Mouse (Mus musculus) MEL (cell line): Measurements from ENCODE around the gene Actg1. TPM values are rescaled to one million over a fixed set of nuclear protein-coding genes. Genes with fewer than 3 reads are reported as not detected.

Experiments
- DNase-seq: peaks from one replicate; pipeline ENCODE4 v3.0.0; 2011; ENCODE audit warnings: low read depth, low spot score
- H3K27ac ChIP-seq: 2 replicates; pipeline ENCODE4 v1.5.1; 2012; ENCODE audit warnings: low read depth, mild to moderate bottlenecking, control low read depth, low read length, moderate library complexity; ENCODE audit not compliant: control insufficient read depth
- H3K27me3 ChIP-seq, 2 experiments: fragments of 150-350 bp in 1 of 2; sonication (generic) in 1 of 2; 2 replicates each; pipeline ENCODE4 v1.6.1; 2012; ENCODE audit warnings: low read length in 2 of 2, mild to moderate bottlenecking in 2 of 2, improper control_type of control experiment in 1 of 2, moderate library complexity in 1 of 2; ENCODE audit not compliant: insufficient read depth in 2 of 2, control insufficient read depth in 1 of 2
- H3K36me3 ChIP-seq, 2 experiments: 2 replicates each; pipeline ENCODE4 v1.6.1; 2012 to 2014; ENCODE audit warnings: low read length in 2 of 2, improper control_type of control experiment in 1 of 2, inconsistent platforms in 1 of 2, mild to moderate bottlenecking in 1 of 2; ENCODE audit not compliant: insufficient read depth in 2 of 2, control insufficient read depth in 1 of 2
- H3K4me1 ChIP-seq, 2 experiments: fragments of 150-350 bp in 1 of 2; sonication (generic) in 1 of 2; 2 replicates each; pipeline ENCODE4 v1.6.1; 2012; ENCODE audit warnings: low read length in 2 of 2, improper control_type of control experiment in 1 of 2, mild to moderate bottlenecking in 1 of 2; ENCODE audit not compliant: insufficient read depth in 2 of 2, control insufficient read depth in 1 of 2
- H3K4me3 ChIP-seq, 2 experiments: fragments of 150-350 bp in 1 of 2; sonication (generic) in 1 of 2; 2 replicates each; pipeline ENCODE4 v1.5.1; 2012; ENCODE audit warnings: low read depth in 2 of 2, low read length in 2 of 2, mild to moderate bottlenecking in 2 of 2, moderate library complexity in 2 of 2, control low read depth in 1 of 2, improper control_type of control experiment in 1 of 2; ENCODE audit not compliant: control insufficient read depth in 1 of 2, insufficient read depth in 1 of 2
- H3K79me2 ChIP-seq: 2 replicates; pipeline ENCODE4 v1.6.1; 2012; ENCODE audit warnings: mild to moderate bottlenecking, low read length, moderate library complexity; ENCODE audit not compliant: control insufficient read depth, poor library complexity, insufficient read depth
- H3K9ac ChIP-seq: 2 replicates; pipeline ENCODE4 v1.6.1; 2012; ENCODE audit warnings: low read depth, mild to moderate bottlenecking, control low read depth, low read length, moderate library complexity; ENCODE audit not compliant: control insufficient read depth, poor library complexity, severe bottlenecking
- H3K9me3 ChIP-seq: fragments of 150-350 bp; sonication (generic); replicated peaks from 2 replicates; pipeline ENCODE4 v1.6.1; 2012; ENCODE audit warnings: mild to moderate bottlenecking, low read length, improper control_type of control experiment, moderate library complexity; ENCODE audit not compliant: insufficient read depth
- CHD2 ChIP-seq: IDR thresholded peaks from 2 replicates; pipeline ENCODE4 v1.6.1; 2011; ENCODE audit warnings: low read length, improper control_type of control experiment
- E2F4 ChIP-seq: IDR thresholded peaks from 2 replicates; pipeline ENCODE4 v1.6.1; 2011; ENCODE audit warnings: low read depth, low read length, improper control_type of control experiment, borderline replicate concordance
- ELF1 ChIP-seq: IDR thresholded peaks from 2 replicates; pipeline ENCODE4 v1.6.1; 2014; ENCODE audit warnings: low read depth, mild to moderate bottlenecking, inconsistent platforms, low read length, improper control_type of control experiment, moderate library complexity
- EP300 ChIP-seq, 2 experiments: IDR thresholded peaks; 2 replicates each; pipeline ENCODE4 v1.6.1; 2011; ENCODE audit warnings: improper control_type of control experiment in 2 of 2, low read length in 2 of 2, low read depth in 1 of 2, mild to moderate bottlenecking in 1 of 2
- ETS1 ChIP-seq: IDR thresholded peaks from 2 replicates; pipeline ENCODE4 v1.6.1; 2012; ENCODE audit warnings: low read depth, mild to moderate bottlenecking, inconsistent platforms, low read length, improper control_type of control experiment, moderate library complexity
- GABPA ChIP-seq: IDR thresholded peaks from 2 replicates; pipeline ENCODE4 v1.6.1; 2012; ENCODE audit warnings: low read depth, mild to moderate bottlenecking, inconsistent platforms, low read length, improper control_type of control experiment, moderate library complexity
- GATA1 ChIP-seq: IDR thresholded peaks from 2 replicates; pipeline ENCODE4 v1.6.1; 2011; ENCODE audit warnings: low read depth, low read length, improper control_type of control experiment
- HCFC1 ChIP-seq: IDR thresholded peaks from 2 replicates; pipeline ENCODE4 v1.6.1; 2012; ENCODE audit warnings: low read depth, mild to moderate bottlenecking, inconsistent platforms, low read length, improper control_type of control experiment, moderate library complexity
- MAFK ChIP-seq: IDR thresholded peaks from 2 replicates; pipeline ENCODE4 v1.6.1; 2011; ENCODE audit warnings: low read depth, mild to moderate bottlenecking, low read length, improper control_type of control experiment, borderline replicate concordance
- MAX ChIP-seq: IDR thresholded peaks from 2 replicates; pipeline ENCODE4 v1.6.1; 2011; ENCODE audit warnings: low read length, improper control_type of control experiment
- MAZ ChIP-seq: IDR thresholded peaks from 2 replicates; pipeline ENCODE4 v1.6.1; 2012; ENCODE audit warnings: low read depth, mild to moderate bottlenecking, inconsistent platforms, low read length, improper control_type of control experiment
- MEF2A ChIP-seq: IDR thresholded peaks from 2 replicates; pipeline ENCODE4 v1.6.1; 2014; ENCODE audit warnings: low read depth, mild to moderate bottlenecking, inconsistent platforms, low read length, improper control_type of control experiment; ENCODE audit not compliant: poor library complexity, insufficient replicate concordance, severe bottlenecking; ENCODE audit errors: extremely low read depth
- MYB ChIP-seq: IDR thresholded peaks from 2 replicates; pipeline ENCODE4 v1.6.1; 2011; ENCODE audit warnings: mild to moderate bottlenecking, low read depth, low read length, improper control_type of control experiment
- NRF1 ChIP-seq: IDR thresholded peaks from 2 replicates; pipeline ENCODE4 v1.6.1; 2014; ENCODE audit warnings: low read depth, mild to moderate bottlenecking, inconsistent platforms, low read length, improper control_type of control experiment, moderate library complexity; ENCODE audit not compliant: poor library complexity, insufficient read depth, severe bottlenecking
- POLR2A ChIP-seq, 2 experiments: IDR thresholded peaks; 2 replicates each; pipeline ENCODE4 v1.6.1; 2011 to 2012; ENCODE audit warnings: low read length in 2 of 2, mild to moderate bottlenecking in 2 of 2, control low read depth in 1 of 2, improper control_type of control experiment in 1 of 2, low read depth in 1 of 2, moderate library complexity in 1 of 2; ENCODE audit not compliant: control insufficient read depth in 1 of 2, insufficient read depth in 1 of 2, poor library complexity in 1 of 2
- POLR2AphosphoS5 ChIP-seq: IDR thresholded peaks from 2 replicates; pipeline ENCODE4 v1.6.1; 2012; ENCODE audit warnings: low read depth, borderline replicate concordance, mild to moderate bottlenecking, inconsistent platforms, low read length, moderate library complexity, mixed read lengths
- RAD21 ChIP-seq: IDR thresholded peaks from 2 replicates; pipeline ENCODE4 v1.6.1; 2011; ENCODE audit warnings: mild to moderate bottlenecking, low read depth, low read length, improper control_type of control experiment
- SIN3A ChIP-seq: IDR thresholded peaks from 2 replicates; pipeline ENCODE4 v1.6.1; 2012; ENCODE audit warnings: low read length, improper control_type of control experiment, inconsistent platforms
- SMC3 ChIP-seq: IDR thresholded peaks from 2 replicates; pipeline ENCODE4 v1.6.1; 2011; ENCODE audit warnings: low read depth, low read length, improper control_type of control experiment
- TAL1 ChIP-seq: IDR thresholded peaks from 2 replicates; pipeline ENCODE4 v1.6.1; 2012; ENCODE audit warnings: mild to moderate bottlenecking, inconsistent platforms, low read length, moderate library complexity, mixed read lengths
- TCF12 ChIP-seq: IDR thresholded peaks from 2 replicates; pipeline ENCODE4 v1.6.1; 2014; ENCODE audit warnings: low read depth, mild to moderate bottlenecking, inconsistent platforms, low read length, improper control_type of control experiment, moderate library complexity
- UBTF ChIP-seq: IDR thresholded peaks from 2 replicates; pipeline ENCODE4 v1.6.1; 2012; ENCODE audit warnings: low read depth, mild to moderate bottlenecking, inconsistent platforms, low read length, improper control_type of control experiment, moderate library complexity, borderline replicate concordance; ENCODE audit not compliant: insufficient read depth
- USF1 ChIP-seq: IDR thresholded peaks from 2 replicates; pipeline ENCODE4 v1.6.1; 2014; ENCODE audit warnings: low read depth, mild to moderate bottlenecking, inconsistent platforms, low read length, improper control_type of control experiment, moderate library complexity
- USF2 ChIP-seq, 2 experiments: IDR thresholded peaks; 2 replicates each; pipeline ENCODE4 v1.6.1; 2011 to 2012; ENCODE audit warnings: improper control_type of control experiment in 2 of 2, low read length in 2 of 2, borderline replicate concordance in 1 of 2, inconsistent platforms in 1 of 2, low read depth in 1 of 2, mild to moderate bottlenecking in 1 of 2; ENCODE audit not compliant: insufficient read depth in 1 of 2
- ZKSCAN1 ChIP-seq: IDR thresholded peaks from 2 replicates; pipeline ENCODE4 v1.6.1; 2012; ENCODE audit warnings: low read depth, mild to moderate bottlenecking, inconsistent platforms, low read length, improper control_type of control experiment, moderate library complexity
- ZNF384 ChIP-seq: IDR thresholded peaks from 2 replicates; pipeline ENCODE4 v1.6.1; 2012; ENCODE audit warnings: low read depth, mild to moderate bottlenecking, inconsistent platforms, low read length, improper control_type of control experiment
- polyA plus RNA-seq, 2 experiments: library from polyadenylated mRNA; stranded (reverse) in 1 of 2; unstranded in 1 of 2; fragments of >175 nt in 1 of 2; fragments of >200 nt in 1 of 2; gene quantifications; 2 replicates each; pipeline versions ENCODE4 v1.2.1 to v1.2.4; 2012; ENCODE audit warnings: low replicate concordance in 2 of 2, low read depth in 1 of 2; ENCODE audit not compliant: insufficient read length in 2 of 2, insufficient read depth in 1 of 2, missing spikeins in 1 of 2
- total RNA-seq: library from RNA; depleted of rRNA; stranded (reverse); fragments of 300-350 nt; gene quantifications from 2 replicates; pipeline ENCODE4 v1.2.3, GENCODE M21; 2012

Gene Actg1
- total and polyA plus RNA-seq, 3 experiments = 899 to 1,784 (median 1,328) TPM

GRCm38 (mm10) chr11:120360755-120361154 is 12.4 kb upstream of the Actg1 start:
- TF ChIP-seq RAD21 = no peak
- no peak for TF ChIP-seq EP300 (IDR thresholded peaks at IDR 0.05; ENCODE audit: low read depth in 1 of 2, low read length in 2 of 2)
- no peak for TF ChIP-seq POLR2AphosphoS5
- TF ChIP-seq USF1 = no peak
- TF ChIP-seq GATA1 = no peak
- TF ChIP-seq GABPA = no peak
- TF ChIP-seq MEF2A = no peak
- no peak for TF ChIP-seq TCF12
- TF ChIP-seq E2F4 = no peak
- no peak for TF ChIP-seq HCFC1
- TF ChIP-seq MAX = no peak
- no peak for TF ChIP-seq UBTF
- H3K27me3 ChIP-seq = no peaks in the 10 kb centered on the region
- H3K9ac ChIP-seq = no peak overlapping the region
- H3K36me3 ChIP-seq = peaks cover 0 to 8% of the 10 kb centered on the region in 2 experiments; a peak in 2 of 4 replicates
- H3K4me3 ChIP-seq = no peak overlapping the region
- H3K27ac ChIP-seq = no peak overlapping the region
- no peaks in the 10 kb centered on the region for H3K9me3 ChIP-seq
- peaks cover 3 to 17% of the 10 kb centered on the region in 2 experiments for H3K4me1 ChIP-seq
- no peaks in the 10 kb centered on the region for H3K79me2 ChIP-seq
- no peak for DNase-seq

- no peaks in the 10 kb centered on the region for H3K9me3 ChIP-seq
- H3K79me2 ChIP-seq = no peaks in the 10 kb centered on the region
- no peak overlapping the region for H3K9ac ChIP-seq
- no peak overlapping the region for H3K4me3 ChIP-seq
- no peak for DNase-seq
- H3K27ac ChIP-seq = no peak overlapping the region
- peaks cover 8 to 23% of the 10 kb centered on the region in 2 experiments for H3K4me1 ChIP-seq
- TF ChIP-seq TCF12 = no peak
- no peak for TF ChIP-seq SMC3
- TF ChIP-seq, all 39 proteins: peak for 0
- Histone ChIP-seq H3K27me3 (no peaks in the 10 kb centered on the region), H3K36me3 (peaks cover 0 to 14% of the 10 kb centered on the region in 2 experiments; a peak in 2 of 4 replicates)
These were observed 11.7 kb upstream of the Actg1 start for GRCm38 (mm10) chr11:120360062-120360461.

GRCm38 (mm10) chr11:120359391-120359790 is 11.0 kb upstream of the Actg1 start:
- Histone ChIP-seq H3K4me3 (no peak overlapping the region), H3K36me3 (peaks cover 0 to 20% of the 10 kb centered on the region in 2 experiments; a peak in 2 of 4 replicates), H3K9me3 (no peaks in the 10 kb centered on the region), H3K27ac (no peak overlapping the region), H3K27me3 (no peaks in the 10 kb centered on the region), H3K9ac (no peak overlapping the region), H3K79me2 (no peaks in the 10 kb centered on the region), H3K4me1 (peaks cover 12 to 30% of the 10 kb centered on the region in 2 experiments)
- DNase-seq = no peak
- TF ChIP-seq MYB (no peak), E2F4 (no peak), TCF12 (no peak), MAZ (no peak), ELF1 (no peak), TAL1 (no peak), ETS1 (no peak), SMC3 (no peak), USF2 (IDR thresholded peaks at IDR 0.05; ENCODE audit: borderline replicate concordance in 1 of 2, insufficient read depth in 1 of 2, low read depth in 1 of 2, low read length in 2 of 2) (no peak), ZKSCAN1 (no peak), POLR2AphosphoS5 (no peak), SIN3A (no peak), POLR2A (IDR thresholded peaks at IDR 0.05; ENCODE audit: control insufficient read depth in 1 of 2, insufficient read depth in 1 of 2, low read depth in 1 of 2, low read length in 2 of 2, poor library complexity in 1 of 2) (no peak), NRF1 (no peak), CHD2 (no peak), MAFK (no peak), ZNF384 (no peak)
